Mouse (Mus musculus): ENCODE results near the gene Atl2. TPM values are rescaled to one million over a fixed set of nuclear protein-coding genes. Genes with fewer than 3 reads are reported as not detected.

Gene Atl2
- 134 and 176 TPM in 2 replicates for total RNA-seq (2015; ENCODE audit: low replicate concordance)
- total RNA-seq (2017; ENCODE audit: low replicate concordance) = 139 and 203 TPM in 2 replicates

DNA sequence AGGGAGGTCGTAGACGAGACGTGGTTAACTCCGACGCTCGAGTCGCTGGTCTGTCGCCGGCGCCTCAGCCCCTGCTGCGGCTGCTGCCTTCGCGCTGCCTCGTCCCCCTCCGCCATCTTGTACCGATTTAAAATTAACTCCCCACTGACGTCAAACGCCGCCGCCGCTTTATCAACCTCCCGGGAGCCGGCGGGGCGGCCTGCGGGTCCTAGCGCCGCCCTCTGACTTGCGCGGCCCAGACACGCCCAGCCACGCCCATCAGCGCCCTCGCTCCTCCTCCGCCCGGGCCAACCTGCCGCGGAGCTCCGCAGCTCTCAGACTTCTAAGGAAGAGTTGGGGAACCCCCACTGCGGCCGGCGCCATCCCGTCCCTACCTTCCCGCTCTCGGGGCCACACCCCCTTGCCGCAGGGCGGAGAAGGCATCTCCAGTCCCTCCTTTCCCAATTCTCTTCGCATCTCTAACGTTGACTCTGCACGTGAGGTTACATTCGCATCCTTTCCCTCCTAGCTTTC lies at the start of gene Atl2:
Gene Atl2, minus strand, starts transcription at position 213 of the 513 bp plus-strand sequence.
- peak; percentile 91 for ATAC-seq (replicated peaks; ENCODE audit: low FRiP score, poor library complexity, severe bottlenecking)

DNA sequence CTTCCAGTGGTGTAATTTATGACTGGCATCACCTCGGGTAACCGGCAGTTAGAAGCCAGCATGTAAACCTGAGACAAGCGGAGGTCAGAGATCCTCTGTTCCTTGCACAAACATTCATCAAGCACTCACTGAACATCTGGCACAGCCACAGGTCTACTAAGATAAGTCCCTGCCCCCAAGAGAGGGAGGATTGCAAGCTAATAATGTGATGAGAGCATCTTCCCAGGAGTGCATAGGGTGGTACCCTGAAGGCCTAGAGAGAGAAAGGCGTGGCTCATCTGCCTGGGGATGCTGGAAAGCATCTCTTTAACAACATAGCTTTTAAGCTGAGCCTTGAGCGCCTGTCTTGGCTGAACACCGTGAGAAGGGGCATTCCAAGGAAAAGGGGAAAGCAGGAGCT lies 48.9 kb upstream of the Atl2 start:
- ATAC-seq (replicated peaks; ENCODE audit: low FRiP score, poor library complexity, severe bottlenecking) = no peak

DNA sequence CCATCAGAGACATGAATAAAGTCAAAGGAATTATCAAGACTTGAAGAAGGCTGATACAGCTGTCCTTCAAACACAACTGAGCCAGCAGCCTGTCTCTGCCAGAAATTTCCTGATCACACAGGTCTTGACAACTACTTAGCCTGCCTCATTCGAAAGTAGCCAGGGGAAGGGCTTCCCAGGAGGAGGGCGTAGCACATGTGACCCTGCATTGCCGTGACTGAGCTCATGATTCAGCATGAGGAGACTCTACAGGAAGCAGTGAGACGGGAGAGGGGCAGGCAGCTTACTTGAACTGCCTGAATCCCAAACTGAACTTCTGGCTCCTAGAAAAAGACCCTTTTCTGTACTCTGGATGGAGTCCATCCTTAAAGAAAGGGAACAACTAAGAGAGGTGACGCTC lies 46.5 kb upstream of the Atl2 start:
- ATAC-seq (replicated peaks; ENCODE audit: low FRiP score, poor library complexity, severe bottlenecking) = no peak

DNA sequence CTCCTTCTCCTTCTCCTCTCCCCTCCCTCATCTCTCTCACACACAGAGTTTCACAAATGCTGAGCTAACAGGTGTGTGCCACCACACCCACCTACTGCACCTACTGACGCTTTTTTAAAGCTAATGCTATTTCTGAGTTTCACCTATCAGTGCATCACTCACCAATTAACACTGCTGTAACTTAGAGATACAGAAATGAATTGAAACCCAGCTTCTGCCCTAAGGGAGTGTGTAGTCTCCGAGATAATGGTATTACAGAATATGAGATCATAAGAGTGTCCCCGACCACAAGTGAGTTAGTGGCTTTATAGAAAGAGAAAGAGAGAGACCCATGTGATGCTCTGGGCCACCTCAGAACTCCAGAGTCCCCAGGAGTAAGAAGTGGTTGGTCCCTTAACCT lies 43.2 kb upstream of the Atl2 start:
- no peak for ATAC-seq (replicated peaks; ENCODE audit: low FRiP score, poor library complexity, severe bottlenecking)

DNA sequence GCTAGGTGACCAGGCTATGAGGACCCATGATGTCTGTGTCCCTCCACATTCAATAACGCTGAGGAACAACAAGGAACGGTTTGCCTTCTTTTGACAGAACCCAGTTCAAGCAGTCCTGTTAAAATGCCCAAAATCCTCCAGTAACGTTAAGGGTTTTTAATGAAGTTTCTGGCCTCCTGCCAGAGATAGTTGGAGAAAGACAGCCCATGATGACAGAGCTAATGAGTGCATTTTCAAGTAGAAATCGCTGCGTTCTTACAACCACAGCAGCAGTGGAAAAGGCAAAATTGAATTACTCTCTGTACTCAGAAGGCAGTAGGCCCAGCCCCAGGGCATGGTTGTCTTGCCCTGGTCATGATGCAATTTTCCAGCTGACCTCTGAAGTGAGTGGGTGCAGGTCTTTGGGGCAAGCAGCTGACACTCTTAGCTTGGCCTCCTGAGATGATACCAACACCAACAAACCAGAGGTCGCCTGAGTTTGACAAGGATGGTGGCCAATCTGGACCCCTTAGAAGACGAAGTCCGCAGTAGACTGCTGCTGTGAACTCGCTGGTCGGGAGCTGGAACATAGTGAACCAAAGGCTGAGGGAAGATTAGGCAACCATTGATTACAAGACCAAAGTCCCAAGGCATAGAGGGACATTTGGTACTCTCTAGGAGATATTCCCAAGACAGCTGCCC lies 42.1 kb upstream of the Atl2 start:
- ATAC-seq (replicated peaks; ENCODE audit: low FRiP score, poor library complexity, severe bottlenecking) = no peak

DNA sequence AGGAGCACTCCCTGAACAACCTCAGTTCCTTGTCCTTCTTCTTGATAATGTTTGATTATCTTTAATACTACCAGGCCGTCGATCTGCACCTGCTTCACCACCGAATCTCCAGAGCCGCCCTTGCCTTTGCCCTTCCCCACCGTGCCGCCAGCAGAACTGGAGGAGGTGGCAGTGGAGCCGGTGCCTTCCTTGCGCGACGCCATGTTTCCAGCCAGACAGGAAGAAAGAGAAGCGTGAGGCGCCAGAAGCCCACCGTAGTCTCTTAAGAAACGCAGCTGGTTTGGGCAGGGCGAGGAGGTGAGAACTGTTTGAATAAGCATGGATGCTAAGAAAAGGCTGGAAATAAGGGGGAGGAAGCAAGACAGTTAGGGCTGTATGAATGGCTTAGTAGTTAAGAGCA lies 38.4 kb upstream of the Atl2 start:
- no peak for ATAC-seq (replicated peaks; ENCODE audit: low FRiP score, poor library complexity, severe bottlenecking)

DNA sequence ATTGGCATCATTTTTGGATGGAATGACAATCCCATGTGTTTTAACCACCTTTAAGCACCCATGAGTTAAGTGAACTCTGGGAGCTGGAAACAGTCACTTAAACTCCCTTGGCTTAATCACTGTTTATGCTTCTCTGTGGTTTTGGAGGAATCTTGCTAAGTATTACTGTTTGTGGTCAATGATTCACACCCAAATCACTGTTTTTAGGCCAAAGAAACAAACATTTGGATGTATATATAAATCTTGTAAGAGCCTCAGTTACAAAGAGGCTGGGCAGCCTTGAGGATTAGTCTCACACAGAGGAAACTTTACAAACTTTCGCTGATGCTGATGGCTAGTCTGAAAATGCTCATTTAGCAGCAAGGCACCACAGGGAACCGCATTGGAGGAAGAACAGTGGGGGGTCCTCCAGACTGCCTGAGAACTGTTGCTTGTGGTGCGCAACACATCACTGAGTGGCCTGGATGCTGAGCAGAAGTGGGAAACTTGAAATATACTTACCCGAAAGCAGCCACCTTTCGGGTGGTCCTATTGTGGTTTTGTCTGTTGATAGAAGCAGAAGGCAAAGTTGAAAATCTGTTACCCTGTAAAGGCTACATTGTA lies 36.9 kb upstream of the Atl2 start:
- ATAC-seq (replicated peaks; ENCODE audit: low FRiP score, poor library complexity, severe bottlenecking) = no peak

DNA sequence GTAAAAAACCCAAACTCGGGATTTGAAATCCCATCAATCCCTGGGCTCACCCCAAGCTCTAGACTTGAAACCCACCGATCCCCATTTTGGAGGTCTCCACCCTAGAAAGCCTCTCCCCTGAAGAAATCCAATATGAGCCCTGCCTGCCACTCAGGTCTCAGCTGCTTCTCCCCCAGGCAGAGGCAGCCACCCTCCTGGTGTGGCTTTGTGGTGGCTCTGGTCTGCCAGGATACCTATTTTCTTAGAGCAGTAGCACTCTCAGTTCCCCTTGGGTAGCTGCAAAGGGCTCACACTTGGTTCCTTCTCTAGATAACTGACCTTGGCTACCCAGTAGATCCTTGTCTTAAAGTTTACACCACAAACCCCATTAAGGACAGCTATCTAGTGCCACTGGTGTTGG lies 31.2 kb upstream of the Atl2 start:
- no peak for ATAC-seq (replicated peaks; ENCODE audit: low FRiP score, poor library complexity, severe bottlenecking)

DNA sequence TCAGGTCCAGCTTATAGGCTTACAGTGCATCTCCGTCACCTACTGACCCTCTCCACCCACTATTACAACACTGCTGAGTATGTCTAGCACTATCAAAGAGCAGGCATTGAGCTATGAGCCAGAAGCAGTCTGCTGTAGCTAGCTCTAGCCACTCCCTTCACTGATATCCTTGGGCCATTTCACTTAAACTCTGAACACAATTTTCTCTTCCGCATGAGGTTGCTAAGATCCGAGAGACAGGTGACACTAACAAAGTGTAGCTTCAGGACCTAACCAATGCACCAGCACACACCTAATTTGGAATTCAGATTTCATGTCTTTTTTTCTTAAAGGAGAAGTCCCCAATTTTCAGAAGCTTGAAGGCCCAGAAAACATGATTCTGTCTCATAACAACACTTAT lies 30.6 kb upstream of the Atl2 start:
- no peak for ATAC-seq (replicated peaks; ENCODE audit: low FRiP score, poor library complexity, severe bottlenecking)

DNA sequence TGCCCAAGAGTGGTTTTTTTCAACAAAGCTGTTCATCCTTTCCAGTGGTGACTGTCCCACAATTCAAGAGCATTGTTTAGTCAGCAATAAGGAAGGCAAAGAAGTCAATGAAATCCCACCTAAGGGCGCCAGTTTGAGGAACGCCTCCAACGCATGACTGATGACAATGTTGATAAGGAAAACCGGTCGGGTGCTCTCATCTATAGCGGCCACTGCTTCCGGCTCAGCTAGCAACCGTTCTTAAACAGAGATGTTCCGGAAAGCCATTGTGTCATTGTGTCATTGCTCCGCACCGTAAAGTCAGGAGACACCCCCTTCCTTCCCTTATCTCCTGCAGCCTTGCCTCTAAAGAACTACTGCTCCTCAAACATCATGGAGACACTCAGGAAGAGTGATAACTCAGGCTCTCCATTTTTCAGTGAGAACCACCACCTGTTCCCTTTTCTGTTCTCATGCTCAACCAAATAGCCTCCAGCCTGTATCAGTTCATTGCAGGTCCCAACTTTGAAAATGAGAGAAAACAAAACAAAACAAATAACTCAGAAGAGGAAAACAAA lies 30.0 kb upstream of the Atl2 start:
- no peak for ATAC-seq (replicated peaks; ENCODE audit: low FRiP score, poor library complexity, severe bottlenecking)

DNA sequence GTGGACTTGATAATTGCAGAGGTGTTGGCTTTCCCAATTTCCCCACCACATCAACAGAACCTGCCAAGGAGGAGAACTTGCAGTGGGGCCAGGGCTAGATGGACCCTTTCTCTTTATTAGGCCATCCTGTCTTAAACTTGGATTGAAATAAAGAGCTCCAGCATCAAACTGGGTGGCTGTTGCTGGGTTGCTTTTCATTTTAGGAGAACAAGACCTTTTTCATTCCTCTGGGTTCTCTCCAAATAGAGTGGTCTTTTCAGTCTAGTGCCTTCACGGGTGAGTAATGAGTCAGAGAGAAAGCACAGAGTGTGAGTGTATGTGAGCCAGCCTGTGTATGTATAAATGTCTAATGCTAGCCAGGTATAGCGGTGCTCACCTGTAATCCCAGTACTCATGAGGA lies 24.4 kb upstream of the Atl2 start:
- ATAC-seq (replicated peaks; ENCODE audit: low FRiP score, poor library complexity, severe bottlenecking) = no peak

DNA sequence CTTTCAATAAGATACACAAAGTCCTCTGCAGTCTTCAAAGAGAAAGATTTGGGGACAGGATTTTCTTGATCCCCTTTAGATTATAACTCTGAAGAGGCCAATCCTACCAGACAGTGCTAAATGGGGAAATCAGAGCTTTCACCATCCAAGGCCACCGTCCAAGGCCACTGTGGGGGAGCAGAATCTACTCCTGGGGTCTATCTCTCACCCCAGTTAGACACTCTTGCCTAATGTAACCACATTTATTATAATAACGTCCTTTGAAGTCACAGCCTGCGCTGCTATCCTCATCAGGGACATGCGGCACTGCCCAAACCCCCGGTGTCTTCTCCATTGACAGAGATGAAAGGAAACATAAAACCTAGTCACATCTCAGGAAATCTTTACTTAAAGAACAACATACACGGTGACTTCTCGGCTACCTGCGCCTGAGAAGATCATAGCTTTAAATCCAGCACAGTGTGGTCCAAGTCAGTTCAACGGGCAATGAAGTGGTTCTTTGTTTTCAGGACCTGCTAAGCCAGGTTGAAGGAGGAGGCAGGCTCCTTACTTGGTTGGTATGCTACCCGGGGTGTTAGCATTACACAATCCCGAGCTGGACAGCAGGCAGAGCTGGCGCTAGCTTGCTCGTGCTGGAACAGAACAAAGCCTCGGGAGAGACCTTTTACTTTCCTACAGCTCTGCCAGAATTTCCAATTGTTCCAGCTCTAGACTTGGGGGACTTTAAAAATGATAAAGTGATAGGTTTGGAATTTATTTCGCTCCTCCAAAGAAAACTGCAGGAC lies 23.8 kb upstream of the Atl2 start:
- ATAC-seq (replicated peaks; ENCODE audit: low FRiP score, poor library complexity, severe bottlenecking) = no peak

DNA sequence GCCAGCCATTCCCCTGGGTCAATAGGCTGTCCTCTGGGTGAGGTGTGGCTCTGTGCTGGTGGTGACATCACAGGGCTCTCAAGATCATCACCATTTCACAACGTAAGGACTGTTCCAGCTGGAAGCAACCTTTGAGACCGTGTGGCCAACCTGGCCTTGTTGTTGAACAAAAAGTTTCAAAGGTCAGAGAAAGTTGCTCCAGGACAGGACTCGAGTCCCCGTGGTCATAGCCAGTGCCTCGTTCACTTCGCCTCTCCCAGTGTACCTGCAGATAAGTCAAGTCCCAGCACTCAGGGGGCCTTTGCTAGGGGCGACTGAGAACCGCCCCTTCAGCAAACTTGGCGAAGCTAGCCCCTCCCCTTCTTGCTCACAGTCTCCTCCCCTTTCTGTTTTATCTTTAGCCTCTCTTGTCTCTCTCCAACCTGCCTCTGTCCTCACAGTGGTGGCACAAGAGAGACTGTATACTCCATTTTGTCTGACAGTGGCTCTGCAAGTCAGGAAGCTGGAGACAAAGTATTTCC lies 22.6 kb upstream of the Atl2 start:
- ATAC-seq (replicated peaks; ENCODE audit: low FRiP score, poor library complexity, severe bottlenecking) = peak; percentile 69; the same call in 1 of the 2 replicates

DNA sequence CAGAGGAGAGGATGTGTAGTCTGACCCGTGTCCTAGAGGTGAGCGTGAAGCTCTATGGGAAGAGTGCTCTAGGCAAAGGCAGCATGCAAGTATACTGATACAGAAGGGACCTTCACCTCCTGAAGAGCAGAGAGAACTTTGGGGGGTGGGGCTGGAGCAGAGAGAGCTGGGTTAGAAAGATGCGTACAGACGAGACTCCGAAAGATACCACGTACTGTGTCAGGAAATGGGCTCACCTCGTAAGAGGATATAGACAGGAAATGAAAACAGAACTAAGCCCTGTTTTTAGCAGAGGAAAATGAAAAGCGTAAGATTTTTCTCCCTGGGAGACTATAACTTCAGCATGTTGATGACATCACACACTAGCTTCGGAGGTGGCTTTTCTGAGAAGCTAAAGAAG lies 21.1 kb upstream of the Atl2 start:
- no peak for ATAC-seq (replicated peaks; ENCODE audit: low FRiP score, poor library complexity, severe bottlenecking)

DNA sequence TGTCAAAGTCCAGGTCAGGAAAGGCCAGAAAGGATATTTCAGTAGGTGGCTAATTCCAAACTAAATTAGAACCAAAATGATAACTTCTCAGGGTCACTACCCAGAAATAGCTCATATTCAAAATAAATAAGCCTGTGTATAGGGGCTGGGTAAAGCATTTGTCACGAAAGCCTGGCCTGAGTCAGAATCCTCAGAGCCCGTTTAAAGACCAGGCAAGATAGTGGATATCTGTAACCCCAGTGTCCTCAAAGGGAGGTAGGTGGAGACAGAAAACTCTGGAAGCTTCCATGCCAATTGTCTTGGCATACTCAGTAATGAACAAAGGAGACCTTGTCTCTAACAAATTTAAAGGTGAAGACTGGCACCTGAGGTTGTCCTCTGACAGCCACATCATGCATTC lies 16.3 kb upstream of the Atl2 start:
- ATAC-seq (replicated peaks; ENCODE audit: low FRiP score, poor library complexity, severe bottlenecking) = no peak

DNA sequence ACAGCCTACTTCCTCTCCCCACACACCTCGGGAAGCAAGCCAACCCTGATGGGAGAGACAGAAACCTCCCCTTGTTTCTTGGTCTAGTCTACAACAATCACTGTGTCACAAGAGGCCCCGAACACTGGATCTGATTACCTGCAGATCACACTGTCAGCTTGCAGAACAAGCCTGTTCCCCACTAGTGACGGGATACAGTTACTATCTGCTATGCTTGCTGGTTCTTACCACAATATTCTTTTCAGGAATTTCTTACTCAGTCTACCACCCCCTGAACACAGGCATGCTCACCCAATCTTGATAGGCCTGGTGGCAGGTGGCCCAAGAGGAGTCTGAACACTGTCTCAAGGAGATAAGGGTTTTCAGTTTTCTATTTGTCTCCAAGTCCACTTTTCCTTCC lies 15.8 kb upstream of the Atl2 start:
- ATAC-seq (replicated peaks; ENCODE audit: low FRiP score, poor library complexity, severe bottlenecking) = peak; percentile 43; the same call in 1 of the 2 replicates

DNA sequence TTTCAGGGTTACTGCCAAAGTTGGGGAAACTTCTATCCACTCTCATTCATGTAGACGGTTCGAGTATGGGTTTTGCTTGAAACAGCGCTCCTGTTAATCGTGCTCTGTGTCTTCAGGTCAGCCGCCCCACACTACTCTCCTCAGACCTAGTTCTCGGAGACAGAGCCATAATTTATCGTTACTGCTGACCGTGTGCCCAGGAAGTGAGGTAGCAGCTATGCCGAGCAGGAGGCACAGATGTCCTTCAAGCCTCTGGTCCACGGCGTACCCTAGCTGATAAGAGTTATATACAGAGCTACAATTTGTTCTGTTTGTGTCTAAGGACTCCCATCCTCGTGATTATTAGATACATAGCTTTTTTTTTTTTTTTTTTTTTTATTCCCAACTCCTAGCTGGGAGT lies 13.6 kb upstream of the Atl2 start:
- ATAC-seq (replicated peaks; ENCODE audit: low FRiP score, poor library complexity, severe bottlenecking) = no peak

DNA sequence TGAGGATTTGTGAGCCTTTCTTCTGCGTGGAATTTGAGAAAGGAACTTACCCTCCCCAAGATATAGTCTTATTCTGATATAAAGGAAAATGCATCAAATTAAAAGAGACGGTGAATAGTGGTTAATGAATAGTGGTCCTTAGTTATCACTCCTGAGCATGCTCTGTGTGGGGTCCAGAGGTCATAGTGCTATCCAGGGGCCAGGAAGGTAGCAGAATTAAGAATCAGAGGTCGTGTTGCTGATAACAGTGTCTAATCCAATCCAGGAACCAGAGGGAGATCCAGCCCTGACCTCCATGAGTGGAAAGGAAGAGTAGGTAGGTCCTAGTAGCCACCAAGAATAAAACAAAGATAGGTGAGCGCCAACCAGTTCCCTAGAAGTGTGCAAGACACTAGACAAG lies 11.8 kb upstream of the Atl2 start:
- no peak for ATAC-seq (replicated peaks; ENCODE audit: low FRiP score, poor library complexity, severe bottlenecking)

DNA sequence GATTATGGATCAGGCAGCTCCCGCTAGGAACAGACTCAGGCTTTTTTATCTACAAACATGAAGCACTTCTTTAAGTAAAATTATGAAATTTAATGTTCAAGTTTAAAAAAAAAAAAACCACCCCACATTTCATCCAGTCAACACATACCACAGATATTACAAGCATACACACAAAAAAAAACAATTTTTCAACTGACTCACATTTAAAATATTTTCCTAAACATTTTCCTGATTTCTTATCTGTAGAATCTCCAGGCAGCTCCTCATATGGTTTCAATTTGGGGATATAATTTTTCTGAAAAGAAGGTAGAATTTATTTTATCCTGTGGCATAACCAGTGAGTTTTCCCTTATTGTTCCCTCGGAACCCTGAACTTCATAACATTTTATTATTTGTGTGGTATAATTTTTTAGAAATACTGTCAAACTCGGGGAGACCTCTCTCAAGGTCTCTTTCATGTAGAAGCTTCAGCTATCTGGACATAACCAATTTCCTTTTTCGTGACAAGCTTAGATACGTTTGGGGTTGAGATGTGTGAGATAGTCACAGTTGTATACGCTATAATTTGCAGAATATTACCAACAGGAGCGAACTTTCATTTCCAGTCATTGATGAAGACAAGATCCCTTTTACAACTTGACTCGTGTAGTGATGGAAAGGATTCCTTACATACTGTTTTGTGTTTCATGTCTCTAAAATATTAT lies 11.0 kb upstream of the Atl2 start:
- ATAC-seq (replicated peaks; ENCODE audit: low FRiP score, poor library complexity, severe bottlenecking) = no peak

DNA sequence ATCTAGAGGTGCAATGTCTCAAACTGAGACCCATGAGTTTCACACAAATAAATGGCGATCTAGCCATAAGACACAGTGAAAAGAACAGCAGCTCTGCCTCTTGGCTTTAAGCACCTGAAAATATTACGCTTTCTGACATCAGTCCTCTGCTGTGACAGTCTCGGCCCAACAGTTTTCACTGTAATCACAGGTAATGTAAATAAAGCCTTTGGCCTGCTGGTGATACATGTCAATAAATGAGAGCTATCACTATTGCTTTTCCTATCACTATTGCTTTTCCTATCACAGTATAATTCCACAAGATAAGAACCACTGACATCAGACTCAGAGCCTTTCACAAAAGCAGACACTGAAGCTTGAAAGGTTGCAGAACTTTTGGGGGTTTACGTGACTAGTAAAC lies 8.7 kb upstream of the Atl2 start:
- no peak for ATAC-seq (replicated peaks; ENCODE audit: low FRiP score, poor library complexity, severe bottlenecking)

Measured in erythroid progenitor cell, adult 5-6 weeks (primary cell).